Mouse (Mus musculus) midbrain, embryonic 13.5 days (tissue): ENCODE results near the gene Praf2. TPM values are rescaled to one million over a fixed set of nuclear protein-coding genes. Genes with fewer than 3 reads are reported as not detected.
"Not testable (repeated sequence)": the region's sequence is repeated elsewhere in the genome, so short reads cannot be mapped to it uniquely, and the experiment has no call there.

Experiments used
- ATAC-seq: fragments of 200-750 bp; cut with Nextera tagmentation; 2 replicates; pipeline ENCODE4 v1.8.0; 2017; ENCODE audit warnings: mild to moderate bottlenecking, moderate TSS enrichment, moderate library complexity
- H3K27ac ChIP-seq: fragments of 300-500 bp; sonication (generic); 2 replicates; pipeline ENCODE4 v1.5.1; 2015; ENCODE audit warnings: inconsistent platforms, mild to moderate bottlenecking, moderate library complexity
- H3K27me3 ChIP-seq: fragments of 300-500 bp; sonication (generic); 2 replicates; pipeline ENCODE4 v1.6.1; 2015; ENCODE audit warnings: mild to moderate bottlenecking, inconsistent platforms
- H3K36me3 ChIP-seq: fragments of 300-500 bp; sonication (generic); 2 replicates; pipeline ENCODE4 v1.6.1; 2015; ENCODE audit warnings: mild to moderate bottlenecking, inconsistent platforms
- H3K4me1 ChIP-seq: fragments of 300-500 bp; sonication (generic); replicated peaks from 2 replicates; pipeline ENCODE4 v1.6.1; 2015; ENCODE audit warnings: inconsistent platforms
- H3K4me2 ChIP-seq: fragments of 300-500 bp; sonication (generic); replicated peaks from 2 replicates; pipeline ENCODE4 v1.6.1; 2015; ENCODE audit warnings: moderate library complexity, mild to moderate bottlenecking, inconsistent platforms
- H3K4me3 ChIP-seq: fragments of 300-500 bp; sonication (generic); replicated peaks from 2 replicates; pipeline ENCODE4 v1.5.1; 2015; ENCODE audit warnings: mild to moderate bottlenecking, inconsistent platforms
- H3K9ac ChIP-seq: fragments of 300-500 bp; sonication (generic); replicated peaks from 2 replicates; pipeline ENCODE4 v1.6.1; 2015; ENCODE audit warnings: mild to moderate bottlenecking, inconsistent platforms
- H3K9me3 ChIP-seq: fragments of 300-500 bp; sonication (generic); 2 replicates; pipeline ENCODE4 v1.6.1; 2016; ENCODE audit warnings: mild to moderate bottlenecking, inconsistent platforms
- WGBS: fragments of 180-500 bp; shearing (Covaris S2); methylation state at CpG from one replicate; pipeline ENCODE4 v1.1.7; 2015; 5-methylcytosine and 5-hydroxymethylcytosine counted together
- polyA plus RNA-seq: library from polyadenylated mRNA; unstranded; fragments of >200 nt; fragmentation: Nextera tagmentation; extraction: Ambion mirVana; gene quantifications from 2 replicates; pipeline ENCODE4 v1.2.1, GENCODE M21; 2015

Gene Praf2
- polyA plus RNA-seq, 1 experiment from 2014 or later, result 110 TPM

- ATAC-seq, result no peak
- H3K27me3 ChIP-seq, result no peaks in the 10 kb centered on the region
- WGBS, result 76% methylated on average over 10 of the region's 10 CpGs
- peaks cover 27% of the 10 kb centered on the region for H3K36me3 ChIP-seq
- no peak overlapping the region for H3K9ac ChIP-seq
- no peak overlapping the region for H3K4me3 ChIP-seq
- H3K4me2 ChIP-seq, result no peak overlapping the region
- no peak overlapping the region for H3K27ac ChIP-seq
- no peaks in the 10 kb centered on the region for H3K9me3 ChIP-seq
- H3K4me1 ChIP-seq, result 0 out of 2 replicates have a peak, but pooled peaks cover 3% of the 10 kb centered on the region
These were observed 12.0 kb downstream of the Praf2 start for GRCm38 (mm10) chrX:7740082-7740819.

DNA sequence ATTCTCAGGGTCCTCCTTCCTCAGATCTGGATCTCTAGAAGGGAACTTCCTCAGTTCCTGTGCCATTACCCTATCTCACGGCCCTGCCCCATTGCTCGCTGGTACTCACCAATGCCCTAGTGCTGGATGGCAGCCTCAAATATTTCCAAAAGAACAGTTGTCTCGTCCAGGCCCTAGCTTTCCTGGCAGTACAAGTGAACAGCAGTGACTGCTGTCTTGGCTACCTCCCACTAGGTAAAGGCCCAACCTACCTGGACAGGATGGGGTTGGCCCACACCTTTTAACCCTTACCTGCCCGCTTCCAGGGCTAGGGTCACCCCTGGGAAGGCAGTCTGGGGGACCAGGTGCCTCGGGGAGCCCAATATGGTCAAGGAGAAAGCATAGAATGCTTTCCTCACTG, 12.9 kb downstream of the Praf2 start:
- Histone ChIP-seq H3K9me3 (no peaks in the 10 kb centered on the region), H3K4me3 (no peak overlapping the region), H3K27me3 (no peaks in the 10 kb centered on the region), H3K27ac (no peak overlapping the region), H3K36me3 (peaks cover 19% of the 10 kb centered on the region), H3K9ac (no peak overlapping the region), H3K4me2 (no peak overlapping the region), H3K4me1 (0 out of 2 replicates have a peak, but pooled peaks cover 3% of the 10 kb centered on the region)
- no peak for ATAC-seq
- 80% methylated on average over 5 of the region's 5 CpGs for WGBS

- no peak for ATAC-seq
- 63% methylated on average over 5 of the region's 5 CpGs for WGBS
- H3K36me3 ChIP-seq, result no peaks in the 10 kb centered on the region
- H3K9ac ChIP-seq, result no peak overlapping the region
- H3K27ac ChIP-seq, result no peak overlapping the region
- no peak overlapping the region for H3K4me2 ChIP-seq
- no peaks in the 10 kb centered on the region for H3K9me3 ChIP-seq
- H3K27me3 ChIP-seq, result no peaks in the 10 kb centered on the region
- H3K4me1 ChIP-seq, result 0 out of 2 replicates have a peak, but pooled peaks cover 3% of the 10 kb centered on the region
- H3K4me3 ChIP-seq, result no peak overlapping the region
These were observed 15.2 kb downstream of the Praf2 start for GRCm38 (mm10) chrX:7743470-7743869.

- no peak overlapping the region for H3K9ac ChIP-seq
- no peak overlapping the region for H3K27ac ChIP-seq
- no peak for ATAC-seq
- H3K27me3 ChIP-seq, result no peaks in the 10 kb centered on the region
- no peaks in the 10 kb centered on the region for H3K36me3 ChIP-seq
- H3K4me1 ChIP-seq, result peaks cover 9% of the 10 kb centered on the region; the same call in 1 of the 2 replicates
- 80% methylated on average over 1 of the region's 1 CpGs for WGBS
- no peaks in the 10 kb centered on the region for H3K9me3 ChIP-seq
- H3K4me2 ChIP-seq, result no peak overlapping the region
- no peak overlapping the region for H3K4me3 ChIP-seq
These were observed 16.7 kb downstream of the Praf2 start for GRCm38 (mm10) chrX:7744940-7745339.

DNA sequence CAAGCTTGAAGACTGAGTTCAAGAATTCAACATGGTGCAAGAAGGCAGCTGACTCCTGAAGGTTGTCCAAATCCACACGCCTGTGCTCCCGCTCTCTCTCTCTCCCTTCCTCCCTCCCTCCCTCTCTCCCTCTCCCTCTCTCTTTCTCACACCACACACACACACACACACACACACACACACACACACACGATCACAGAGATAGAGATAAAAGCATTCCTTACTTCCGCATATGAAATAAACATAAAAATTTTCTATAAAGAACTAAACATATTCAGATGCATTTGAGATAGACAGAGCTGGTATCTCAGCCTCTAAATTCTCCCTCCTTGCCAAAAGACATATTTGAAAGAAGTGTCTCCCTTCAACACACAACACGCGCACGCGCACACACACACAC, 17.2 kb downstream of the Praf2 start:
- H3K4me1 ChIP-seq, result peaks cover 9% of the 10 kb centered on the region; the same call in 1 of the 2 replicates
- WGBS, result 91% methylated on average over 8 of the region's 8 CpGs
- no peak overlapping the region for H3K9ac ChIP-seq
- no peak overlapping the region for H3K4me3 ChIP-seq
- H3K36me3 ChIP-seq, result no peaks in the 10 kb centered on the region
- no peak overlapping the region for H3K4me2 ChIP-seq
- no peak overlapping the region for H3K27ac ChIP-seq
- H3K27me3 ChIP-seq, result no peaks in the 10 kb centered on the region
- no peaks in the 10 kb centered on the region for H3K9me3 ChIP-seq
- no peak for ATAC-seq

- peak; percentile 90 for ATAC-seq
- 0 out of 2 replicates have a peak within 1 kb of the TSS, but pooled peaks have one; percentile 19 for H3K27ac ChIP-seq
- peak within 1 kb of the TSS; percentile 61 for H3K4me3 ChIP-seq
- peaks cover 9% of the 10 kb centered on the region; the same call in 1 of the 2 replicates for H3K4me1 ChIP-seq
- peak within 1 kb of the TSS; percentile 58 for H3K4me2 ChIP-seq
- peak within 1 kb of the TSS; percentile 72 for H3K9ac ChIP-seq
- no peaks in the 10 kb centered on the region for H3K36me3 ChIP-seq
- H3K9me3 ChIP-seq, result no peaks in the 10 kb centered on the region
- no peaks in the 10 kb centered on the region for H3K27me3 ChIP-seq
- WGBS, result 10% methylated on average over 28 of the region's 56 CpGs
These were observed 22.3 kb downstream of the Praf2 start, which contains the start of gene Ccdc120 for GRCm38 (mm10) chrX:7750432-7751116. Gene Ccdc120, minus strand, starts transcription at chrX:7750905.

DNA sequence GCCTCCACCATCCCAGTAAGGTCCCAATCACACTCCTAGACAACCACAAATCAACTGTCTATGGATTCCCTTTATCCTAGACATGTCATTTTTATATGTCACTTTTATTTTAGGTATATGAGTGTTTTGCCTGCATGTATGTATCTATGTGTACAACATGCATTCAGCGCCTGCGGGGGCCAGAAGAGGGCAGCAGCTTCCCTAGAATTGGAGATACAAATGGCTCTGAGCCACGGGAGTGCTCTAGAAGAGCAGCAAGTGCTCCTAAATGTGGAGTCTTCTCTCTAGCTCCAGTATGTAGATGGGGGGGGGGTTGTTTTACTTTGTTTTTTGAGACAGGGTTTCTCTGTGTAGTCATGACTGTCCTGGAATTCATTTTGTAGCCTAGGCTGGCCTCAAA, 25.4 kb downstream of the Praf2 start:
- not testable (repeated sequence) for H3K4me2 ChIP-seq, H3K36me3 ChIP-seq, H3K9me3 ChIP-seq, H3K27ac ChIP-seq, ATAC-seq, H3K4me3 ChIP-seq, H3K27me3 ChIP-seq, H3K9ac ChIP-seq, H3K4me1 ChIP-seq
- 21% methylated on average over 3 of the region's 3 CpGs for WGBS

- 23% methylated on average over 37 of the region's 38 CpGs for WGBS
- no peaks in the 10 kb centered on the region; the same call in 1 of the 2 replicates for H3K9me3 ChIP-seq
- ATAC-seq, result peak; percentile 98
- H3K9ac ChIP-seq, result peak within 1 kb of the TSS; percentile 75
- H3K4me1 ChIP-seq, result peaks cover 27% of the 10 kb centered on the region
- H3K36me3 ChIP-seq, result peaks cover 9% of the 10 kb centered on the region; the same call in 1 of the 2 replicates
- H3K27me3 ChIP-seq, result no peaks in the 10 kb centered on the region
- peak within 1 kb of the TSS; percentile 65 for H3K4me3 ChIP-seq
- peak within 1 kb of the TSS; percentile 35; the same call in 1 of the 2 replicates for H3K27ac ChIP-seq
- peak within 1 kb of the TSS; percentile 72 for H3K4me2 ChIP-seq
These were observed 34.1 kb downstream of the Praf2 start, which contains the start of gene Tfe3 for GRCm38 (mm10) chrX:7762137-7762920. Gene Tfe3, plus strand, starts transcription at chrX:7762560.

GRCm38 (mm10) chrX:7762921-7763197, 34.6 kb downstream of the Praf2 start:
- 28% methylated on average over 21 of the region's 21 CpGs for WGBS
- Histone ChIP-seq H3K4me3 (peak overlapping the region; percentile 65), H3K4me1 (peaks cover 27% of the 10 kb centered on the region), H3K9me3 (no peaks in the 10 kb centered on the region; the same call in 1 of the 2 replicates), H3K36me3 (peaks cover 15% of the 10 kb centered on the region), H3K27ac (peak overlapping the region; percentile 35; the same call in 1 of the 2 replicates), H3K9ac (peak overlapping the region; percentile 75), H3K4me2 (peak overlapping the region; percentile 72), H3K27me3 (no peaks in the 10 kb centered on the region)
- no peak for ATAC-seq

- no peaks in the 10 kb centered on the region for H3K27me3 ChIP-seq
- peak overlapping the region; percentile 72 for H3K4me2 ChIP-seq
- H3K4me1 ChIP-seq, result peaks cover 27% of the 10 kb centered on the region
- H3K36me3 ChIP-seq, result peaks cover 20% of the 10 kb centered on the region
- no peak overlapping the region; the same call in 1 of the 2 replicates for H3K27ac ChIP-seq
- H3K9me3 ChIP-seq, result no peaks in the 10 kb centered on the region; the same call in 1 of the 2 replicates
- peak; percentile 6; the same call in 1 of the 2 replicates for ATAC-seq
- H3K4me3 ChIP-seq, result peak overlapping the region; percentile 65
- 19% methylated on average over 22 of the region's 22 CpGs for WGBS
- peak overlapping the region; percentile 75 for H3K9ac ChIP-seq
These were observed 35.6 kb downstream of the Praf2 start for GRCm38 (mm10) chrX:7763631-7764393.

- 18% methylated on average over 9 of the region's 9 CpGs for WGBS
- no peak for ATAC-seq
- H3K4me2 ChIP-seq, result peak overlapping the region; percentile 72
These were observed 36.5 kb downstream of the Praf2 start for GRCm38 (mm10) chrX:7764657-7765280.

More at GRCm38 (mm10) chrX:7764657-7765280, 36.5 kb downstream of the Praf2 start:
- Histone ChIP-seq H3K4me1 (peaks cover 27% of the 10 kb centered on the region), H3K36me3 (peaks cover 23% of the 10 kb centered on the region), H3K9ac (peak overlapping the region; percentile 75), H3K27me3 (no peaks in the 10 kb centered on the region), H3K4me3 (peak overlapping the region; percentile 65), H3K9me3 (no peaks in the 10 kb centered on the region; the same call in 1 of the 2 replicates), H3K27ac (no peak overlapping the region)
